Mouse (Mus musculus): ENCODE data around the gene Pbx1.

Pbx1 gene

GRCm38 (mm10) chr1:168222794-168223193, 209.3 kb downstream of the Pbx1 start:
- DNase-seq = no peak

GRCm38 (mm10) chr1:168221071-168221521, 211.0 kb downstream of the Pbx1 start:
- no peak for DNase-seq

DNA sequence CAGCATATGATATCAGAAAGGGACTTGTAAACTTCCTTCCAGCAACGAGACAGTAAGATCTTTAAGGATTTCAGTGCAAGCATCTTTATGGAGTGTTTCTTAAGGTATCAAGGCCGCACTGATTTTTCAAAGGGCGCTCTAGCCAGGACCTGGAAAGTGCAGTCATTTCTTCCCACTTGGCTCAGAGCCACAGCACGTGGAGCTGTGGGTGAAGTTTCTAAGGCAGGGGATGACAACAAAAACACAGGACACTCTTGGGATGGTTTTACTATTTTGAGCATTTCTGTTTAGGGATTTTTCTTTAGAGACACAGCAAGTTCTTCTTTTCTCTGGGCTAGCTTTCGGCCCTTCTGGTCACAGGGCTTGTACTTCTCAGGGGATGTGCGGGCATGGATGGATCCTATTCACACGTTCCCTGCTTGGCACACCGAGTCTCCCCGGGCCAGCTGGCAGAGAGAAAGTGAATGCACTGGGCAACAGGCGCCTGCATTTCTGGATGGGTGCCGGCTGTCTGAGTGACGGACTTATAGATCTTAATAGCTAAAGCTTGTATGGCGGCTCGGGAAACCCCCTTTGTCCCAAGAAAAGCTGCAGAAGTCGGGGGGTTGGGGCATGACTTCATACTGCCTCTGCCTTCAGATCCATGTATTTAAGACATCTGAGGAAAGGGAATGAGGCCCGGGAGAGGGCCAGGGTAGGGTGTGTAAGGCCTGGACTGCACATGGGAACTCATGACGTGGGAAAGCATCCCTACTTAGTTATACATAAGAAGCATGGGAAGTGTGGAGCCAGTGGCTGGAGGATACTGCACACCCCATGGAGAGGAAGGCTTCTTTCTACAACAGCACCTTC, 215.9 kb downstream of the Pbx1 start:
- DNase-seq = no peak

GRCm38 (mm10) chr1:168215468-168215867, 216.6 kb downstream of the Pbx1 start:
- no peak for DNase-seq

DNA sequence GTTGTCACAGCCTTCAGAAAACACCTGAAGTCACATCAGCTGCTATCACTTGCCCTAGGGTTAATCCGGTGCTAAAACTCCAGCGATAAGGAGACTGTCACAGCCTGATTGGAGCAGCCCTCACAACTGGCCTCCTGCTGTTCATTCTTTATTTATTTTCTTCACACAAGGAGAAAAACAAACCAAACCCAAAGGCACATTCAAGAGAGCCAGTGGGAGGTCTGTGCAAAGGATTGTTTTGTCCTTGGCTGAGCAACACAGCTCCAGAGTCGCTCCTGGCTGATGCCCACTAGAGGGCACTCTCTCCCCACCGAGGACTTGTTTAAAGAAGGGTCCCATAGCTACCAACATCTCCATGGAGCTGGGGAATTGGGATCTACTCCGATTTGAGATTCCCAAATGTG, 218.0 kb downstream of the Pbx1 start:
- DNase-seq = peak; percentile 74

- no peak for DNase-seq
Measured at GRCm38 (mm10) chr1:168213595-168213994, 218.5 kb downstream of the Pbx1 start.

GRCm38 (mm10) chr1:168210401-168210800, 221.7 kb downstream of the Pbx1 start:
- no peak for DNase-seq

GRCm38 (mm10) chr1:168200570-168201156, 231.4 kb downstream of the Pbx1 start:
- DNase-seq = no peak

- no peak for DNase-seq
Measured at GRCm38 (mm10) chr1:168198276-168198675, 233.8 kb downstream of the Pbx1 start.

GRCm38 (mm10) chr1:168197908-168198258, 234.2 kb downstream of the Pbx1 start:
- no peak for DNase-seq

GRCm38 (mm10) chr1:168197195-168197907, 234.7 kb downstream of the Pbx1 start:
- no peak for DNase-seq

DNA sequence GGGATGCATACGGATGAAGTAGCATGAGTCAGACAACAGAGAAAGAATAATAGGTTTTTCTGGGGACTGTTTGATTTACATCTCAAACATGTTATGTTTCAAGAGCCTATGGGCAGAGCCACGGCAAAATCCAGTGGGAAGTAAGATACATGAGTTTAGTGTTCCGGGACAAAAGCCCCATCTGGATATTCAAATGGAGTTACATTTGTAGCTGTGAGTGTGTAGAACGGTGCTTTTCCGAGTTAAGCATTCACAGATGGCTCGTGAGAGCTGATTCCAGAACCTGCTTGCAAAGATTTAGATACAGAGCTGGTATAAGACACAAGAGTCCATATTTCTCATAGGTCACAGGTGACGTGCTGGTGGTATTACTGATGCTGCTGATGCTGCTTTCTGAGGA, 238.7 kb downstream of the Pbx1 start:
- no peak for DNase-seq

- no peak for DNase-seq
Measured at GRCm38 (mm10) chr1:168182816-168183215, 249.3 kb downstream of the Pbx1 start.

GRCm38 (mm10) chr1:168180622-168181441, 251.2 kb downstream of the Pbx1 start:
- DNase-seq = peak; percentile 23

GRCm38 (mm10) chr1:168179691-168180090, 252.4 kb downstream of the Pbx1 start:
- no peak for DNase-seq

GRCm38 (mm10) chr1:168178611-168179010, 253.5 kb downstream of the Pbx1 start:
- DNase-seq = no peak

- DNase-seq = no peak
Measured at GRCm38 (mm10) chr1:168175586-168175985, 256.5 kb downstream of the Pbx1 start.

DNA sequence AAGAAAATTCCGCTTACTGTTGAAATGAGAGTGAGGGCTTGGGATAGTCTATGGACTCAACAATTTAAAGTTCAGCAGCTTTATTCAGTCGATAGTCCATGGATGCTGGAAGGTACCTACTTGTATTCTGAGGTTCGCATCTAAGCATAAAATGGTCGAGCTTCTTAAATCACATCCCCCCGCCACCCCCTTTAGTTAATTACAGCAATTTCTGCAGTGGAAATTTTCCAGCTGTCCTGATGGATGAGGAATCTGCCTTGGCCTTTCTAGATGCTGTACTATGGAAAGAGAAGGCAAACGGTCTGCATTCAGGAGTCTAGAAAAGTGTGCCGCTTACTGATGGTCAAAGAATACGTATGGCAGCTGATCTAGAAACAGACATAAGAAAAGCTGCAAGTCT, 262.3 kb downstream of the Pbx1 start:
- no peak for DNase-seq

GRCm38 (mm10) chr1:168169052-168169779, 262.9 kb downstream of the Pbx1 start:
- no peak for DNase-seq

DNA sequence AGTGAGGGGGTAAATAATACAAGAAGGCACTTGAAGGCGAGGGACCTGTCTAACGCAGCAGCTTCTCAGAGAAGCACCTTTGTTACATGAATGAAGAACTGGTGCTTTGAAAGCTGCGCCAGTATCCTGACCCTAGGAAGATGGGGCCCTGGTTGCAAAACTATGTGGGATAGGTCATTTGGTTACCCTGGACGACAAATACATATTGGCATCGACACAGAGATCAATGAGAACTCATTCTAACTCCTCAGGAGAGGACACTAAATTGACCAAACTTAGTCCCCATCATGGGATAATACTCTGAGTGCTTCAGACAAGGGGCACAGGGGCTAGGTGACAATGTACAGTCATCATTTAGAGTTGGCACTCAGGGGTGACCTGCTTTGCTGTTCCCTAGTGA, 264.3 kb downstream of the Pbx1 start:
- DNase-seq = no peak

- no peak for DNase-seq
Measured at GRCm38 (mm10) chr1:168166841-168167240, 265.2 kb downstream of the Pbx1 start.

DNA sequence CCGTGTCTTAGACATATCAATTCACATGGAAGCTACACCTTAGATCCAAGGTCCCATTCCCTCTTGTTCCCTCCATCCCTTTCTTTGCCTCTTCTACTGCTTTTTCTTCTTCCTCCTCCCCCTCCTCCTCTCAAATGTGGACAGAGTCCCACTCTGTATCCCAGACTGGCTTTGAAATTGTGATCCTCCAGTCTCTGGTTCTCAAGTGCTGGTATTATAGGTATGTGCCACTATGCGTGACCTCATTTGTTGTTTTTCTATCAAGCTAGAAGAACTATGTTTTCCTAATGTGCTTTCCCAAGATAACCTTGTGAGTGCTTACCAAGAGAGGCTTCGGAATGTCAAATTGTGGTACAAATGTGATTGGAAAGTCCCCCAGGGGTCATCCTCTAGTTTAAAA, 267.1 kb downstream of the Pbx1 start:
- DNase-seq = peak; percentile 45

Measured in kidney, adult 9 months (tissue).